Mouse (Mus musculus): ENCODE results near the gene Rhog. TPM values are rescaled to one million over a fixed set of nuclear protein-coding genes. Genes with fewer than 3 reads are reported as not detected.
"Not testable (repeated sequence)": the region's sequence is repeated elsewhere in the genome, so short reads cannot be mapped to it uniquely, and the experiment has no call there.

Gene Rhog
- 277 and 290 TPM in 2 replicates for total RNA-seq (2014; fragmentation: Nextera tagmentation)
- 52.9 and 57.3 TPM in 2 replicates for total RNA-seq (2017)

DNA sequence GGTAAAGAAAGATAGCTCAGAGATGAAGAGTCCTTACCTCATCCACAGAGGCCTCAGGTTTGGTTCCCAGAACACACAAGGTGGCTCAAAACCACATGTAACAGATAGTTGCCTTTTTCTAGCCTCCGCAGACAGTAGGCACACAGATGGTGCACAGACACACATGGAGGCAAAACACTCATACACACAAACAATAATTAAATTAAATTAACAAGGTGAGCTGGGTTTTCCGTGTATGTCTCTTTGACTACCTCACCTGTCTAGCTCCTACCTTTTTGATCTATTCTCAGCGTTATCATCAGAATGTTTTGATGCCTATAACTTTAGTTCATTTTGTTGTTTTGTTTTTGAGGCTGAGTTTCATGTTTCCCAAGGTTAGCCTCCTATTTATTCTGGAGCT is at the start of gene Rhog:
Gene Rhog, minus strand, starts transcription at position 101 of the 400 bp plus-strand sequence.
- no peak for ATAC-seq (replicated peaks; ENCODE audit: poor library complexity, severe bottlenecking)

DNA sequence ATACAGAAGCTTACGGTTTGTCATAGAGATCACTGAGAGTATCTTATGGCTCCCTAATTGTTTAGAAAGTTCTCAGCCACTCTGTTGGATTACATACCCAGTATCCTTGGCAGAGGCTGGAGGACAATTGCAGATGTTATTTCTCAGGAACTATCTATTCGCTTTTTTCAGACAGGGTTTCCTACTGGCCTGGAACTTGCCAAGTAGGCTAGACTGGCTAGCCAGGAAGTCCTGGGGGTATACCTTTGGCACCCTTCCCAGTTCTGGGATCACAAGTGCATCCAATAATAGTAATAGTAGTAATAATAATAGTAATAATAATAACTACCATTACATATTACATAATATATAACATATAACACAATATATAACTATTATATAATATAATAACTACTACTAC is 49.7 kb upstream of the Rhog start:
- no peak for ATAC-seq (replicated peaks; ENCODE audit: poor library complexity, severe bottlenecking)

DNA sequence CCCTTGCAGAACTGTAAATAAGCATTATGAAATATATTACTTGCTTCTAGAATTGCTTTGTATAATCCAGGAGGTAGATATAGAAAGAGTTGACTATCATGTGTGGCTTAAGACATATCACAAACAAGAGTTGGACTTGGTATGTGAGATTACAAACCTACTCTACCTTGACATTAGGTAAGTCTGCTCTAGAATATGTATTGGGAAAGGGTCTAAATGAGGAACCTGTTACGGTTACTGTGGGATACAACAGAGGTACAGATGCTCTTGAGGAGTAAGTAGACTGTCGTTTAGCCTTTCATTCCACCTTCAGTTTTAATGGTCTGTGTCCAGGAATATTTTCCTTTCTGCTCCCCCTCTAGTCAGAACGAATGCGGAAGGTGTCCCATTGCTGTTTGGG is 46.6 kb upstream of the Rhog start:
- ATAC-seq (replicated peaks; ENCODE audit: poor library complexity, severe bottlenecking) = peak; percentile 52

DNA sequence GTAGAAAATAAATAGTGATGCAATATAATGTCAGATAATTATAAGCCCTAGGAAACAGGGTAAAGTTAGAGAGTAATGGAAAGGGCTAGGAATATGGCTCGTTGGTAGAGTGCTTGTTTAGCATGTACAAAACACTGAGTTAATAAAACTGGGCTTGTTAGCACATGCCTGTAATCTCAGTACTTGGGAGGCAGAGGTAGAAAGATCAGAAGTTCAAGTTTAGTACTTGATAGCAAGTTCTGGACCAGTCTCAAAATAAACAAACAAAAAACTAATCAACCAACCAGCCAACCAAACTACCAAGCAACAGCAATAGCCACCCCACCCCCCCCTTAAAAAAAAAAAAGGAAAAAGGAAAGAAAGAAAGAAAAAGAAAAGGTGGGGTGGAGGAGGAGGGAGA is 44.9 kb upstream of the Rhog start:
- ATAC-seq (replicated peaks; ENCODE audit: poor library complexity, severe bottlenecking) = no peak

DNA sequence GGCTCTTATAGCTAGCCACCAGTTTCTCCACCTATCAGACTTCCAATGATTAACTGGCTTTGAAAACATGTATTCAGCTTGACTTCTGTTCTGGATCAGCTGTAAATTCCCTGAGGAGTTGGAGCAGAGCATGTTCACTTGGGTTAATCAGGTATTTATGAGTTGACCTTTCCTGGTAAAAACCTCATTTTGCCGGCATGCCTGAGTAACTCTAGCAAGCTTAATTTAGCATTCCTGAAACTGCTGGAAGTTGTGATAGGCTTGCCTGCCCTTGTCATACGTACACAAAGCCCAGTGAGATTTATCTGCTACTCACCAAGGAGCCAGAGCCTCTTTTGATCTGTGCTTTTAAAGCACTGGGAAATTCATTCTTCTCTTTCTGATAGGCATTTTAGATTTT is 37.4 kb upstream of the Rhog start:
- no peak for ATAC-seq (replicated peaks; ENCODE audit: poor library complexity, severe bottlenecking)

DNA sequence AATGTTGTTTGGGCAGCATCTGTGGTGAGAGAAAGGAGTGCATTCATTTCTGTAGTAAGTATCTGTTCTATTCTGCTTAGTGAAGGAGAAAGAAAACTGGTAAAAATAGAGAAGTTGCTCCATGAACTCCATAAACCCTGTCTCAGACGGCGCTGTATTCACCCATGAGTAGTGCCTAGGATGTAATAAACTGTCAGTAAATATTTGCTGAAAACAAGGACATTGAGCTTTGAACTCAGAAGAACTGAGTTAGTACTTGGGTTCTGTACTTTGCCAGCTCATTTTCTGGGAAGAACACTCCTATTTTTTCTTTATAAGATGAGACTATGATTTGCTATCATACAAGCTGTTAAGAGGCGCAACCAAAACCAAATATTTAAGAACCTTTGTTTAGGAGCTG is 36.4 kb upstream of the Rhog start:
- ATAC-seq (replicated peaks; ENCODE audit: poor library complexity, severe bottlenecking) = no peak

DNA sequence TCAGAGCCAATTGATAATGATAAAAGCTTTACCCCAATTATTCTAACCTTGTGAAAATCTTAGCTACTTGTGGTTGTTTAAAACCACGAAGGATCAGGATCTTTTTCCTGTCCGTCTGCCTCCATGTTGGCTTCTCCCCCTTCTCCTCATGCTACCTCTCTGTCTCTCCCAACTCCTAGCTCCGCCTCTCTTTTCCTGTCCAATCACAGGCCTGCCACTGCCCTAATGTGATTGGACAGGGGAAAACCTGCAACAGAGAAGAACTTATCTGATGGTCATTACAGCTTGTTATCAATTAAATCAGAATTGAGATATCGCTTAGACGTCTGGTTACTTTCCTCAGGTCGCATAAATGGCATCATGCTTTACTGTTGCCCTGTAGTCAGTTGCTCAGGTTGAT is 33.6 kb upstream of the Rhog start:
- ATAC-seq (replicated peaks; ENCODE audit: poor library complexity, severe bottlenecking) = no peak

DNA sequence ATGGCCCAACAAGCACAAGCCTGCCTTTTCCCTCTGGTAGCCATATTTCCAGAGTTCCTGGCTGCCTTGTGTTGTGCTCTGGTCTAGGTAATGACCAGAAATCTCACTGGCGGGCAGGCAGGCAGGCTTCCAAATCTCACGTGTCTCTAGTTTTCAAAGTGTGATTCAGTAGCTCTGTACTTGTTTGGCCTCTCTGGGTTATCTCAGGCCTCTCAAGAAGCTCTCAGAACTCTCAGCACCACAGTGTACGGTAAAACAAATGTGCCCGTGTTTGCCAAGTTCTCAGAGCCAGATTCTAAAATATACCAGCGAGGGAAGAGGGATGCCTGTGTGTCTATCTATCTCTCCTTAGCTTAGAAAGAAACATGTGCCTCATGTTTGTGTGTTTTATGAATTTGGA is 26.4 kb upstream of the Rhog start:
- ATAC-seq (replicated peaks; ENCODE audit: poor library complexity, severe bottlenecking) = no peak

DNA sequence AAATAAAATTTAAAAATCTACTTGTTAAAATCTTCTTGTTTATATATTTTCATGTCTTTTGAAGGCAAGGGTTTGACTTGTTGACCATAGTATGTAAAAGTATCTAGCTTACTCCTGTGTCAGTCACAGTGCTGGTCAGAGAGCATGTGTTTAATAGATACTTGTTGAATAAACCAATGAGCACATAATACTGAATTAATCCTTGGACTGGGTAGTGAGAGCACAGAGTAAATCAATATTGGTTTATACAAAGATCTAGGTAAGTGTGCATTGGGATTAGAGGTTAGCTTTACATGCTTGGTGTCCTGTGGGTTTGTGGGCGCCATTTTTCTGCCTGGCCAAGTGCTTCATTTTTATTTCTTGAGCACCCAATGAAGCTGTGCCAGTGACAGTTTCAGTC is 25.5 kb upstream of the Rhog start:
- ATAC-seq (replicated peaks; ENCODE audit: poor library complexity, severe bottlenecking) = no peak

DNA sequence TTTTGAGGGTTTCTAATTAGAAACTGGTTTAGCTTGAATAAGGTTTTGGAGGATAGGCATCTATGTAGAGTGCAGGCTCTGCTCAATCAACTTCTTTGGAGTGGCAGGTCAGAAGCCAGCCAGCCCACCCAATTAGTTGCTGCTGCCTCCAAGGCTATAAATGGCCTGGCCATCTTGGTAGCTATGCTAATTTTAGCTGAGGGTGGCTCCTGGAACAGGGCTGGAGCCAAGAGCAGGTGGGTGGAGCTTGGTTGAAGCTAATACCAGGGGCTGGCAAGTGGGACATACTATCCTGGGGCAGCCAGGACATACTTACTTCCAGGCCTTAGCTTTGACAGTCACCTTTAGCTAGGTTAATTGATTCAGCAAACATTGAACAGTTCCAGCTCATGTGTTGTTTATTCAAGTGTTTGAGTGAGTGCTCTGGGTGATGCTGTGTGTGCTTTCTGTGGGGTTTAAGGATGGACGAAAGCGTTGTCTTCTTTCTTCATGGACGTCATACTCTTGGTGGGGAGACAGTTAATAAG is 16.6 kb upstream of the Rhog start:
- no peak for ATAC-seq (replicated peaks; ENCODE audit: poor library complexity, severe bottlenecking)

DNA sequence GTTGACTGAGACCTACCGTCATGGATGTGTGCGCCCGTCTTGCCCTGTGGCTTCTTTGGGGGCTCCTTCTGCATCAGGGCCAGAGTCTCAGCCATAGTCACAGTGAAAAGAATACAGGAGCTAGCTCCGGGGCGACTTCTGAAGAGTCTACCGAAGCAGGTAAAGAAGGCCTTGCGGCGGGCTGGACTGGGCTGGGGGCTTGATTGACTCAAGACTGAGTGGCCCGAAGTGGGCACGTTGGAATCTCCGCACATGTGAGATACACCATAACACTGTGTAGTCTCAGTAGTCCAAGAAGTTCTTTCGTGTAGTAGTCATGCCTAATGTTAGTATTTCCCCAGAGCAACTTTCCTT is 12.5 kb upstream of the Rhog start:
- no peak for ATAC-seq (replicated peaks; ENCODE audit: poor library complexity, severe bottlenecking)

DNA sequence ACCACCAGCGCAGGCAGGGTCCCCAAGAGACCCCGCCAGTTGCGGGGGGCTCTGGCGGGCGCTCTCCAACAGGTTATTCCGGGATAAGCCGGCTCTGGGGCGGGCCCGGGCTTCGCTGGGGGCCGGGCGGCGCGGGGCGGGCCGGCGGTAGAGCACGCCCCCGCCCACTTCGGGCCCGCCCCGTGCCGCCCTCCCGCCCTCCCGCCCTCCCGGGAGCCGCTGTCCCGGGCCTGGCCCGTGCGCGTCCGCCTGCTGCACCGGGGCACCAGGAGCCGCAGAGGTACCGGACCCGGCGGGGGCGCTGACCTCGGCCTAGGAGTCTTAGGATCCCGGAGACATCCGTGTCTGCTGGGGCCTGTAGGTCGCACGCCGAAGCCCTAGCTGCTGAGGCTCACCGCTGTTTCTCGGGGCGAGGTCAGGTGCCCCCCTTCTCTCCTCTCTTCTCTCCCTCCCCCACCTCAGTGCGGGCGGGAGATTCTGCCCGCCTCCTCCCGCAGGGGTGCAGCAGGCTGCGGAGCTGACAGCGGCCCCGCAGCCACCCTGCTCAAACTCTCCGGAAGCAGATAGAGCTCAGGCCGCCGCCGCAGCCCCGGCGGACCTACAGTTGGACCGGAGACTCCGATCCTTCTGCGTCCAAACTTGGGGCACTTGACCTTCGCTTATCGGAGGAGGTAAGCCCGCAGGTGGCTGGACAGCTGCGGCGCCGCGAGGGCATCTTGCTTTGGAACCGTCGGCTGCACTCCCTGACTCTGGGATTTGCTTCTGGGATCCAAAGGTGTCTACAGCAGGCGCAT is 11.9 kb upstream of the Rhog start, which contains the start of gene Stim1:
Gene Stim1, plus strand, starts transcription at position 206 of the 794 bp plus-strand sequence.
- peak; percentile 45 for ATAC-seq (replicated peaks; ENCODE audit: poor library complexity, severe bottlenecking)

DNA sequence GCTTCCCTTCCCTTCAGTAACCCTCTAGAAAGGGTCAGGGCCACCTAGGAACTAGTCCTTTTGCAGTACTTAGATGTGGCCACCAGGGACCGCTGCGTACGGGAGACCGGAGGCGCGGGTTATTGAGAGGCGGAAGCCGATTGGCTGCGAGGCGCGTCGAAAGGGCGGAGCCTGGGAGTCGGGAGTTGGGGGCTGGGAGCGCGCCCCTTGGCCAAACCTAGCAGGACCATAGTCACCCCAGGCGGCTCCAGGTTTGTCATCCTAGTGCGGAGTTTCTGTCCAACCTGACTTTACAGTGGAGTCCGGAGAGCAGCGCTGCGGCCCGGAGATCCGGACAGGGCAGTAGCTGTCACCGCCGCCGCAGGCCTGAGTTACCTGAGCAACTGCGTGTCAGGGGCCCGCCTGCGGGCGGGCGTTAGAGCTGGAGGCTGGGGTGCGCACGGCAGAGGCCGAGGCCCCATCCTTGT is 11.3 kb upstream of the Rhog start:
- peak; percentile 78 for ATAC-seq (replicated peaks; ENCODE audit: poor library complexity, severe bottlenecking)

DNA sequence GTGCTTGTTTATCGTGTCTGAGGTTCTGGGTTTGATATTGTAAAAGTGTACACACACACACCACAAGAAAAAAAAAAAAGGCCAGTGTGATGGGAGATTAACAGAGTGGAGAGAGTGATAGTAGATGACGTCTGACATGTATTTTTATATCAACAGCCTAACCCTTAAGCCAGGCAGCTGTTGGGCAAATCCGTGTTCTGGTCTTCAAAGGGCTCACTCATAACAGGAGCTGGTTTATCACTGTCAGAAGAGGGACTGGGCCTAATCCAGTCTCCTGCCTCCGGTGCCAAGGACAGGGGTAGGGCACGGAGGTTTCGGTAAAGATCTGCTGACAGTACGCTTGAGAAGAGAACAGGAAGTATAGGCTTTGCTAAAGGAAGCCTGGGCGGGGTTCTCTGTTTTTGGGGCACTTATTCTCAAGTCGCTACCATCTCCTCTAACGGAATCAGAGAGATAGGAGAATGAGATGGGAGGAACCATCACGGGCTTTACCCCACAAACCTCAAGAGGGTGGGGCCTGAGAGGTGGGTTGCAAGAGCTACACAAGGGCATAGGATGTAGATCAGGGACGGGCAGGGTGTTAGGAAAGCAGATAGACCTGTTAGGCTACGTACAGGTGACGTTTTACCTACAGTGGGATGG is 10.7 kb upstream of the Rhog start:
- peak; percentile 65 for ATAC-seq (replicated peaks; ENCODE audit: poor library complexity, severe bottlenecking)

DNA sequence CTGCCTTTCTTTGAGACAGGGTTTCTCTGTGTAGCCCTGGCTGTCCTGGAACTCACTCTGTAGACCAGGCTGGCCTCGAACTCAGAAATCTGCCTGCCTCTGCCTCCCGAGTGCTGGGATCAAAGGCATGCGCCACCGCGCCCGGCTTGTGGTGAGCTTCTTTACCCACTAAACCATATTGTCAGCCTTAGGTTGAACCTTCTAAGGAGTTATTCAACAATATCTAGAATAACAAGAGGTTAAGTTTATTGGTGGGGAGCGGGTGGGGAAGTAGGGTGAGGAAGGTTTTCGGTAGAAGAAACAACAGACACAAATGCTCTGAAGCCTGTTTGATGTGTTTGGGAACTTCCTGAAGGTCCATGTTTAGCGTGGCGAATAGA is 10.2 kb upstream of the Rhog start:
- not testable (repeated sequence) for ATAC-seq (replicated peaks; ENCODE audit: poor library complexity, severe bottlenecking)

DNA sequence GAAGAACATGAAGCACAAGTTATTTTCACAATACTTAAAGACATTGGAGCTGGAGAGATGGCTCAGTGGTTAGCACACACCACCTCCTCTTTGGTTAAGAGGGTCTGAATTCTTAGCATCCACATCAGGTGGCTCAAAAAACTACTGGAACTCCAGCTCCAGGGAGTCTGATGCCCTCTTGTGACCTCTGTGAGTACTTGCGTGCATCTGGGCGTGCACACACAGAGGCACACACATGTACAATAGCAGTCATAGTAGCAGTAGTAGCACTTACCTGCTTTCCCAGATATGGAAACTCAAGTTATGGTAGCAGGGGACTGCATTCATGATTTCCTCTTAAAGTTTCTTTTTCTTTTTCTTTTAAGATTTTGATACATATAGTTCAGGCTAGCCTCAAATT is 7.2 kb upstream of the Rhog start:
- ATAC-seq (replicated peaks; ENCODE audit: poor library complexity, severe bottlenecking) = no peak

DNA sequence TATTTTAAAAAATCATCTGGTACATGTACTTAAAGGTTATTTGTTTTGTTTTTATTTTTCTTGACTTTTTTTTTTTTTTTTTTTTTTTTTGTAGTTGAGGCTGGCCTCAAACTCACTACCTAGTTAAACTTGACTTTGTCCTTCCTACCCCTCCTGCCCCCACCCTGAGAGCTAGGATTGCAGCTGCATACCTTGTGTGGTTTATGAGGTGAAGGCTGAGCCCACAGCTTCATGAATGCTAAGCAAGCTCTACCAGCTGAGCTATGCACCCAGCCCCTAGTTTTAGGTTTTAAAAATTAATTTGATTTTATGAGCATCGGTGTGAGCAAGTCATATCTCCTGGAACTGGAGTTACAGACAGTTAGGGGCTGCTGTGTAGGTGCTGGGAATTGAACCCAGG is 4.7 kb upstream of the Rhog start:
- no peak for ATAC-seq (replicated peaks; ENCODE audit: poor library complexity, severe bottlenecking)

DNA sequence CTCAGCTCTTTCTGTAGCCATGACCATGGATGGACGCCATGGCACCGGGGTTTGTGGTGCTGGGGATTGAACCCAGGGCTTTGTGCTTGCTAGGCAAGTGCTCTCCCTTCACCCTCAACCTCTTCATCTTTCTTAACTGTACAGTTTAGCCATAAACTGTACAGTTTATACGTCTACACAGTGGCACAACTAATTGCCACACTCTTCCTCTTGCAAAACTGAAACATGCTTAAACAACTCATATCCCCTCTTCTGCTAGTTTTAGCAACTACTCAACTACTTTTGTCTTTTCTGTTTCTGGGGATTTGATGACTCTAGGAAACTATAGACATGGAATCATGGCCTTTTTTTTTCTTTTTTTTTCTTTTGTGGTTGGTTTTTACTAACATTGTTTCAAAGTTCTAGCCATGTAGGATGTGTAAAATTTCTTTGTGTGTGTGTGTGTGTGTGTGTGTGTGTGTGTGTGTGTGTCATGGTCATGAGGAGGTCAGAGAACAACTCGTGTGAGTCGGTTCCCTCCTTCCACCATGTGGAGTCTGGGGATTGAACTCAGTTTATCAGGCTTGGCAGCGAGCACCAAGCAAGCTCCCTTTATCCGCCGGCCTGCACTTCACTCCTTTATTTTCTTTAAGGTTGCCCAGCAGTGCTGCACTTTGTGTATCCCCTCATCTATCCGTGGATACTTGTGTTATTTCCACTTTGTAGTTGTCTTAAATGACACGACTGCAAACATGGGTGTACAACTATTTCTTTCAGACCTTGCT is 4.0 kb upstream of the Rhog start:
- peak; percentile 80 for ATAC-seq (replicated peaks; ENCODE audit: poor library complexity, severe bottlenecking)

DNA sequence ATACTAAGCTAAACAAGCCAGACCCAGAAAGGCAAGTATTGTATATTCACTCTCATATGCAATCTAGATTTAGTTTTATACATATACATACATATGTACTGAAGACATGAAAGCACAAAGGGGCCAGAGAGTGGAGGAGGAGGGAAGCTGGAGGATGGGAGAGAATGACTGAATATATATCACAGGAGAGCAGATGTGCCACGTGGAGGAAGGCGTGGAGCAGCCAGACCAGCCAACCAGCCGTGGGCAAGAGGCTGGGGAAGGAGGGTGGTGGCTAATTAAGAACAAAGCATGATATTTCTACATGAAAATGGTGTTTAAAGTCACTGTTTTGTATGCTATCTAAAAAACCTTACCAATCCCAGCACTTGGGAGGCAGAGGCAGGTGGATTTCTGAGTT is 2.9 kb upstream of the Rhog start:
- no peak for ATAC-seq (replicated peaks; ENCODE audit: poor library complexity, severe bottlenecking)

DNA sequence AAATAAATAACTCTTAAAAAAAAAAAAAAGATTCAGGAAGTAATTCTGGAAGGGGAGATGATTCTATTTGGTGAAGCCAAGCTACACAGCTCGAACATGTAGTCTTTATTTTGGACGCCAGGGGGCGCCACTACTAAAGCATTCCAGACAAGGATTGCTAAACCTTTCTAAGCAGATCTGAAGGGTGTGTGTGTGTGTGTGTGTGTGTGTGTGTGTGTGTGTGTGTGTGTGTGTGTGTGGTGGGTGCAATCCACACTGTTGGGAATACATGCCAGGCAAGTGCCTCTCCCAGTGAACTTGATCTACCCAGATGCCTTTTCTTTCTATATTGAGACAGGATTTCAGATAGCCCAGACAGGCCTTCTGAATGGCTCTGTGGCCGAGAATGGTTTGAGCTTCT is 2.3 kb upstream of the Rhog start:
- ATAC-seq (replicated peaks; ENCODE audit: poor library complexity, severe bottlenecking) = peak; percentile 73

DNA sequence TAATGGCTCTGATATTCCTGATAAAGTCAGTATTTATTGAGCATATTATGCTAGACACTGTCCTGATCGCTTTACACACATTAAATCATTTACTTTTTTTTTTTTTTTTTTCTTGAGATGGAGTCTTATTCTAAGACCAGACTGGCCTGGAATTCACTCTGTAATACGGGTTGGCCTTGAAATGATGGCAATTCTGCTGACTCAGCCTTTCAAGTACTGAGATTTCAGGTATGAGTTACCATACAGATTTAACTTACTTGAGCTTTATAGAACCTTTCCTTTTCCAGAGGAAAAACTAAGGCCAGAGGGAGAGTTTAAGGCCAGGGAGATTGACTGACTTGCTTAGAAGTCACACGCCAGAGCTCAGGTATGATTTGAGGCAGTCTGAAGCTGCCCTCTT is 782 bp upstream of the Rhog start:
- ATAC-seq (replicated peaks; ENCODE audit: poor library complexity, severe bottlenecking) = no peak
